Mouse (Mus musculus) hindbrain, embryonic 16.5 days (tissue): ENCODE measurements around the gene Slc4a5. TPM values are rescaled to one million over a fixed set of nuclear protein-coding genes. Genes with fewer than 3 reads are reported as not detected.

Experiments
- ATAC-seq: fragments of 200-750 bp; cut with Nextera tagmentation; 2 replicates; pipeline ENCODE4 v1.8.0; 2017; ENCODE audit warnings: moderate TSS enrichment, moderate library complexity
- H3K27ac ChIP-seq: fragments of 300-500 bp; sonication (generic); 2 replicates; pipeline ENCODE4 v1.5.1; 2014; ENCODE audit warnings: low read depth, mild to moderate bottlenecking, control low read depth, low read length, moderate library complexity
- H3K27me3 ChIP-seq: fragments of 300-500 bp; sonication (generic); replicated peaks from 2 replicates; pipeline ENCODE4 v1.6.1; 2014; ENCODE audit warnings: low read length; ENCODE audit not compliant: control insufficient read depth, insufficient read depth
- H3K36me3 ChIP-seq: fragments of 300-500 bp; sonication (generic); 2 replicates; pipeline ENCODE4 v1.6.1; 2014; ENCODE audit warnings: mild to moderate bottlenecking, low read length, moderate library complexity, mixed read lengths; ENCODE audit not compliant: control insufficient read depth, insufficient read depth
- H3K4me1 ChIP-seq: fragments of 300-500 bp; sonication (generic); 2 replicates; pipeline ENCODE4 v1.6.1; 2014; ENCODE audit warnings: low read depth, low read length; ENCODE audit not compliant: control insufficient read depth, insufficient read depth
- H3K4me2 ChIP-seq: fragments of 300-500 bp; sonication (generic); 2 replicates; pipeline ENCODE4 v1.6.1; 2014; ENCODE audit warnings: mild to moderate bottlenecking, low read length, control low read depth, moderate library complexity
- H3K4me3 ChIP-seq: fragments of 300-500 bp; sonication (generic); 2 replicates; pipeline ENCODE4 v1.5.1; 2014; ENCODE audit warnings: mild to moderate bottlenecking, low read length, control low read depth, moderate library complexity
- H3K9ac ChIP-seq: fragments of 300-500 bp; sonication (generic); 2 replicates; pipeline ENCODE4 v1.6.1; 2014; ENCODE audit warnings: low read depth, mild to moderate bottlenecking, control low read depth, low read length, moderate library complexity
- H3K9me3 ChIP-seq: fragments of 300-500 bp; sonication (generic); 2 replicates; pipeline ENCODE4 v1.6.1; 2014; ENCODE audit warnings: mild to moderate bottlenecking, low read length, moderate library complexity; ENCODE audit not compliant: control insufficient read depth
- WGBS: fragments of 180-500 bp; shearing (Covaris S2); extraction: QIAGEN DNeasy Blood & Tissue Kit; methylation state at CpG from one replicate; pipeline ENCODE4 v1.1.7; 2014; 5-methylcytosine and 5-hydroxymethylcytosine counted together
- polyA plus RNA-seq: library from polyadenylated mRNA; unstranded; fragments of >200 nt; fragmentation: Nextera tagmentation; extraction: Ambion mirVana; gene quantifications from 2 replicates; pipeline ENCODE4 v1.2.1, GENCODE M21; 2015

The Slc4a5 gene
- polyA plus RNA-seq, 1 experiment from 2014 or later = 2.5 TPM

- Histone ChIP-seq H3K4me2 (peak overlapping the region; percentile 77), H3K4me3 (peak overlapping the region; percentile 59), H3K9ac (peak overlapping the region; percentile 80), H3K27me3 (no peaks in the 10 kb centered on the region), H3K27ac (peak overlapping the region; percentile 87), H3K9me3 (no peaks in the 10 kb centered on the region), H3K36me3 (peaks cover 32% of the 10 kb centered on the region), H3K4me1 (peaks cover 27% of the 10 kb centered on the region)
- peak; percentile 95 for ATAC-seq
- WGBS = 6% methylated on average over 25 of the region's 25 CpGs
Observed at GRCm38 (mm10) chr6:83185895-83186861, 33.5 kb upstream of the Slc4a5 start.

- H3K36me3 ChIP-seq = peaks cover 40% of the 10 kb centered on the region
- H3K4me3 ChIP-seq = peak overlapping the region; percentile 59
- H3K27ac ChIP-seq = peak overlapping the region; percentile 87
- peak overlapping the region; percentile 80 for H3K9ac ChIP-seq
- H3K9me3 ChIP-seq = no peaks in the 10 kb centered on the region
- WGBS = 66% methylated on average over 2 of the region's 2 CpGs
- ATAC-seq = no peak
- peaks cover 27% of the 10 kb centered on the region for H3K4me1 ChIP-seq
- H3K27me3 ChIP-seq = no peaks in the 10 kb centered on the region
- peak overlapping the region; percentile 77 for H3K4me2 ChIP-seq
Observed at GRCm38 (mm10) chr6:83186946-83187345, 32.7 kb upstream of the Slc4a5 start.

GRCm38 (mm10) chr6:83193571-83193970 is 26.1 kb upstream of the Slc4a5 start:
- H3K4me3 ChIP-seq = no peak overlapping the region
- H3K36me3 ChIP-seq = peaks cover 81% of the 10 kb centered on the region
- no peak overlapping the region for H3K27ac ChIP-seq
- H3K9me3 ChIP-seq = no peaks in the 10 kb centered on the region
- H3K4me1 ChIP-seq = peaks cover 6% of the 10 kb centered on the region
- ATAC-seq = no peak
- no peak overlapping the region for H3K4me2 ChIP-seq
- no peak overlapping the region for H3K9ac ChIP-seq
- WGBS = 84% methylated on average over 7 of the region's 7 CpGs
- H3K27me3 ChIP-seq = no peaks in the 10 kb centered on the region

- H3K27ac ChIP-seq = 0 out of 2 replicates have a peak overlapping the region, but pooled peaks have one; percentile 39
- no peaks in the 10 kb centered on the region for H3K27me3 ChIP-seq
- H3K36me3 ChIP-seq = peaks cover 66% of the 10 kb centered on the region
- no peak overlapping the region for H3K4me3 ChIP-seq
- H3K9ac ChIP-seq = no peak overlapping the region; the same call in 1 of the 2 replicates
- peak; percentile 63; the same call in 1 of the 2 replicates for ATAC-seq
- H3K9me3 ChIP-seq = no peaks in the 10 kb centered on the region
- 41% methylated on average over 15 of the region's 15 CpGs for WGBS
- H3K4me1 ChIP-seq = peaks cover 5% of the 10 kb centered on the region; the same call in 1 of the 2 replicates
- no peak overlapping the region for H3K4me2 ChIP-seq
Observed at GRCm38 (mm10) chr6:83197345-83198004, 22.2 kb upstream of the Slc4a5 start.

GRCm38 (mm10) chr6:83203320-83203719 is 16.3 kb upstream of the Slc4a5 start:
- Histone ChIP-seq H3K27ac (no peak overlapping the region), H3K9ac (no peak overlapping the region), H3K4me3 (no peak overlapping the region), H3K4me2 (no peak overlapping the region), H3K4me1 (no peaks in the 10 kb centered on the region), H3K27me3 (no peaks in the 10 kb centered on the region), H3K36me3 (peaks cover 15% of the 10 kb centered on the region), H3K9me3 (no peaks in the 10 kb centered on the region)
- no peak for ATAC-seq
- 85% methylated on average over 4 of the region's 4 CpGs for WGBS

- Histone ChIP-seq H3K27me3 (no peaks in the 10 kb centered on the region), H3K36me3 (no peaks in the 10 kb centered on the region), H3K9me3 (no peaks in the 10 kb centered on the region), H3K9ac (no peak overlapping the region), H3K4me3 (no peak overlapping the region), H3K27ac (no peak overlapping the region), H3K4me1 (peaks cover 3% of the 10 kb centered on the region; the same call in 1 of the 2 replicates), H3K4me2 (no peak overlapping the region)
- ATAC-seq = no peak
- 89% methylated on average over 3 of the region's 3 CpGs for WGBS
Observed at GRCm38 (mm10) chr6:83205851-83206250, 13.8 kb upstream of the Slc4a5 start.

GRCm38 (mm10) chr6:83206321-83206720 is 13.3 kb upstream of the Slc4a5 start:
- Histone ChIP-seq H3K9me3 (no peaks in the 10 kb centered on the region), H3K4me3 (no peak overlapping the region), H3K9ac (no peak overlapping the region), H3K27me3 (no peaks in the 10 kb centered on the region), H3K4me1 (peaks cover 3% of the 10 kb centered on the region; the same call in 1 of the 2 replicates), H3K36me3 (no peaks in the 10 kb centered on the region), H3K4me2 (no peak overlapping the region), H3K27ac (no peak overlapping the region)
- no peak for ATAC-seq
- WGBS = 78% methylated on average over 11 of the region's 11 CpGs

GRCm38 (mm10) chr6:83207361-83208049 is 12.1 kb upstream of the Slc4a5 start:
- no peak for ATAC-seq
- H3K27ac ChIP-seq = no peak overlapping the region
- H3K4me2 ChIP-seq = no peak overlapping the region
- H3K9ac ChIP-seq = no peak overlapping the region
- no peaks in the 10 kb centered on the region for H3K9me3 ChIP-seq
- peaks cover 3% of the 10 kb centered on the region; the same call in 1 of the 2 replicates for H3K4me1 ChIP-seq
- WGBS = 69% methylated on average over 9 of the region's 9 CpGs
- H3K36me3 ChIP-seq = no peaks in the 10 kb centered on the region
- H3K4me3 ChIP-seq = no peak overlapping the region
- no peaks in the 10 kb centered on the region for H3K27me3 ChIP-seq
